Mouse (Mus musculus) left cerebral cortex, adult 18-20 months (tissue): ENCODE measurements around the gene Mog. TPM values are rescaled to one million over a fixed set of nuclear protein-coding genes. Genes with fewer than 3 reads are reported as not detected.
"Not testable (repeated sequence)": the region's sequence is repeated elsewhere in the genome, so short reads cannot be mapped to it uniquely, and the experiment has no call there.

Experiments
- DNase-seq, 2 experiments: peaks; one replicate each; pipeline ENCODE4 v3.0.0; 2021 to 2022; ENCODE audit warnings: low spot score in 2 of 2, mixed read lengths in 1 of 2
- total RNA-seq, 2 experiments: library from RNA; stranded (reverse); gene quantifications; 2 replicates each; pipeline ENCODE4 v1.2.3; 2021

Mog gene
- total RNA-seq, 2 experiments from 2014 or later, result 21.3 to 24.8 TPM

- DNase-seq, result no peak
Observed at GRCm38 (mm10) chr17:36995448-36995847, 27.8 kb downstream of the Mog start.

GRCm38 (mm10) chr17:36994528-36994927 lies 28.7 kb downstream of the Mog start:
- no peak for DNase-seq

- DNase-seq, result no peak
Observed at GRCm38 (mm10) chr17:36993770-36994325, 29.4 kb downstream of the Mog start.

- peak in 1 of 2 experiments; percentile 10 for DNase-seq
Observed at GRCm38 (mm10) chr17:36992336-36993104, 30.7 kb downstream of the Mog start.

GRCm38 (mm10) chr17:36990630-36991029 lies 32.6 kb downstream of the Mog start:
- DNase-seq, result not testable (repeated sequence)

GRCm38 (mm10) chr17:36989437-36989836 lies 33.8 kb downstream of the Mog start, which contains the start of gene H2-M5:
Gene H2-M5 (minus strand): TSS chr17:36989537.
- DNase-seq, result no peak

- no peak for DNase-seq
Observed at GRCm38 (mm10) chr17:36988475-36988874, 34.7 kb downstream of the Mog start.

GRCm38 (mm10) chr17:36982253-36983155 lies 40.7 kb downstream of the Mog start:
- DNase-seq, result no peak

- DNase-seq, result no peak
Observed at GRCm38 (mm10) chr17:36981845-36982244, 41.4 kb downstream of the Mog start.

GRCm38 (mm10) chr17:36981221-36981813 lies 41.9 kb downstream of the Mog start, which contains the start of gene 2410137M14Rik:
Gene 2410137M14Rik (minus strand): TSS chr17:36981237.
- peak; percentile 31 to 54 for DNase-seq

- no peak for DNase-seq
Observed at GRCm38 (mm10) chr17:36973271-36973787, 49.9 kb downstream of the Mog start.

- no peak for DNase-seq
Observed at GRCm38 (mm10) chr17:36972791-36973190, 50.4 kb downstream of the Mog start.

GRCm38 (mm10) chr17:36971172-36971850 lies 51.9 kb downstream of the Mog start:
- DNase-seq, result no peak

GRCm38 (mm10) chr17:36970316-36970890 lies 52.8 kb downstream of the Mog start:
- DNase-seq, result no peak

- DNase-seq, result no peak
Observed at GRCm38 (mm10) chr17:36966875-36967274, 56.3 kb downstream of the Mog start.

- no peak for DNase-seq
Observed at GRCm38 (mm10) chr17:36961125-36961524, 62.1 kb downstream of the Mog start.
